Mouse (Mus musculus): Measurements from ENCODE around the gene Slc4a2. TPM values are rescaled to one million over a fixed set of nuclear protein-coding genes. Genes with fewer than 3 reads are reported as not detected.

The Slc4a2 gene
- total RNA-seq (2021) = 10 to 100 TPM; 29.2 to 35.1 TPM

GRCm38 (mm10) chr5:24423129-24424003 is at the start of gene Slc4a2, which contains the start of gene Cdk5:
TSS of gene Slc4a2 (plus strand) at chr5:24423837.
TSS of gene Cdk5 (minus strand) at chr5:24423530.
- peak; percentile 94 to 96 for DNase-seq
- intact Hi-C loops (cut with DNase I) = loop anchor here (2.0 kb wide), 2 partner anchors 27 to 29 kb away; partner anchors contain the start of gene Agap3

GRCm38 (mm10) chr5:24374216-24374615 is 49.4 kb upstream of the Slc4a2 start:
- DNase-seq = no peak

DNA sequence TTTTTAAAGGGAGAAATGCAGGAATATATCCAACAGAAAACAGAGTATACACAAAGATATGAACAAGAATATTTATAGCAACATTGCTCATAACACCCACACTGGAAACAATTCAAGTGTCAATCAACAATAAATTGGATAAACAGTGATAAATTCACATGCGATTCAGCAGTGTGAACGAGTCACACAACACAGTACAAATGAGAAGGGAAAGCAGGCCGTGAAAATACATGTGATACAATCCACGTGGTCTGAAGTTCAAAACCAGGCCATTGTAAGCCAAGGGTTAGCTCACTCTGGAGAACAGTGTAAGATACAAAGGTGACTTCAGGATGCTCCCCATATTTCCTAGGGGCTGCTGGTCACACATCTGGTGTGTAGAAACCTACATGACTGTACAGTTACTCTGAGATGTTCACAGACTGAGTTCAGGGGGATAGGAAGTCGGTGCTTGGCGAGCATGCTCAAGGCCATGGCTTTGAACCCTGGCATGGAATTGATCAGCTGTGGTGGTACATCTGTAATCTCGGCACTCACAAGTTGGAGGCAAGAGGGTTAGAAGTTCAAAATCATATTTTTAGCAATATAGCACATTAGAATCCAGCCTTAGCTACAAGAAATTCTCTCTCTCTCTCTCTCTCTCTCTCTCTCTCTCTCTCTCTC is 48.8 kb upstream of the Slc4a2 start:
- intact Hi-C loops (cut with DNase I) = no loop called here
- no peak for DNase-seq

More at GRCm38 (mm10) chr5:24374216-24374615, 49.4 kb upstream of the Slc4a2 start:
- intact Hi-C loops (cut with DNase I) = no loop called here

DNA sequence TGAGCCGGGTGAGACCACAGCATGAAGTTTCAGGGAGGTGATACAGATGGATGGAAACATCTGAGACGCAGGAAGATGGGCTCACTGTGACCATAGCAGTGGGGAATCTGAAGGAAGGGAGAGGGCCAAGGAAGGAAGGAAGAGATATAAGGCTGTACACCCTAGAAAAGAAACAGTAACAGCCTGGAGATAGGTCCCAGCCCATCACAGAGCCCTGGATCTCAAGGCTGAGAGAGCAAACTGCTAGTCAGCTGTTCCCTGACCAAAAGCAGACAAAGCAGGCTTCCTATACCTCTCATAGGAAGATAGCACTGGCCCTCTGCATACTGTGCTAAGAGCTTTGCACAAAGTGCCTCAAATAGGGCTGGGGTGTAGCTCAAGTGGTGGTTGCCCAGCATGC is 44.9 kb upstream of the Slc4a2 start:
- intact Hi-C loops (cut with DNase I) = no loop called here
- DNase-seq = no peak

- no peak for DNase-seq
- intact Hi-C loops (cut with DNase I) = no loop called here
Observed at GRCm38 (mm10) chr5:24379501-24379900, 44.1 kb upstream of the Slc4a2 start.

DNA sequence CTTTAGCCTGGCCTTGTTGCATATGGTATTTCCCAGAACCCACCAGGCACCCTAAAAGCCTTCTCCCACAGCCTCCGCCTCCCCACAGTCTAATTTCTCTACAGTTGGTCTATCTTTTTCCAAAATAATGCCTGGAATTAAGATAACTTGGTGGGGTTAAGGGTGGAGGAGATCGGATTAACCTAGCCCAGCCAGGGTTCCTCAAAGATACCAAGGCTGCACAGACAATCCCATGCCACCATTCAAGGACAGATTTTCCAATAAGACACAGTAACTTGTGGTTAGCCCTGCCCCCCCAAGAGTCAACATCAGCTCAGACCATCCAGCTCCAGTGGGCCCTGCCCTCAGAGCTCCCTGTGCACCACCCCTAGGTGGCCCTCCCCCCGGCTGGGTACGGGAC is 43.1 kb upstream of the Slc4a2 start:
- DNase-seq = no peak
- intact Hi-C loops (cut with DNase I) = no loop called here

GRCm38 (mm10) chr5:24381486-24381885 is 42.2 kb upstream of the Slc4a2 start:
- intact Hi-C loops (cut with DNase I) = no loop called here
- no peak for DNase-seq

GRCm38 (mm10) chr5:24381988-24382387 is 41.6 kb upstream of the Slc4a2 start:
- DNase-seq = no peak
- intact Hi-C loops (cut with DNase I) = no loop called here

GRCm38 (mm10) chr5:24383026-24383859 is 40.4 kb upstream of the Slc4a2 start:
- peak; percentile 86 to 88 for DNase-seq
- intact Hi-C loops (cut with DNase I) = no loop called here

- DNase-seq = peak; percentile 53 to 56
- intact Hi-C loops (cut with DNase I) = no loop called here
Observed at GRCm38 (mm10) chr5:24384407-24384806, 39.2 kb upstream of the Slc4a2 start.

- DNase-seq = no peak
- intact Hi-C loops (cut with DNase I) = no loop called here
Observed at GRCm38 (mm10) chr5:24385374-24385773, 38.3 kb upstream of the Slc4a2 start.

DNA sequence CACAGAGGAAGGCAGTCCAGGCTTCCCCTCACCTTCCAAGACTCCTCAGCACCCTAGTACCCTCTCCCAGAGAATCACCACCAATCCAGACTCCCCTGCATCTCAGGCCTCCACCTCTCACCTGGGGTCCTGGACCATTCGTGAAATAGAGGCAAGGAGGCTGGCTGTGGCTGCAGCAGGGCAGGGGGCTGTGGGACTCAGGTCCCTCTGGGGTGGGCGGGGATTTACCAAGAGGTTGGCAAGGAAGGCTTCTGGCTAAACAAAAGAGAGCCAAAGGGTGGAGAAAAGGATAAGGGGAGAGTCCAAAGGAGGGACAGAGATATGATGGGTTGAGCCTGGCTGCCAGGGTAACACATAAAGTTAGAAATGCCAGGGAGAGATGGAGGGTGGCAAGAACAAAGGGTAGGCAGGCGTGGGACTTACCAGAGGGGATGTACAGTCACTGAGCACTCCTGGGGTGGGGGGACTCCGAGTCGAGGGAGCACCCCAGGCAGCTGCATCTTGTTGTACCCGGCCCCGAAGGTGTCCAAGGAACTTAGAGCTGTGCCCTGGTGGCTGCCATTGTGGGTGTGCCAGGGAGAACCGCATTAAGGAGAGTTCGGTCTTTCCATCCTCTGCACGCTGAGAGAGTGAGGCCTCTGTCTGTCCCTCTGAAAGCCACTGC is 37.6 kb upstream of the Slc4a2 start:
- no peak for DNase-seq
- intact Hi-C loops (cut with DNase I) = no loop called here

GRCm38 (mm10) chr5:24387264-24388241 is 36.1 kb upstream of the Slc4a2 start:
- intact Hi-C loops (cut with DNase I) = no loop called here
- peak; percentile 72 to 75 for DNase-seq

DNA sequence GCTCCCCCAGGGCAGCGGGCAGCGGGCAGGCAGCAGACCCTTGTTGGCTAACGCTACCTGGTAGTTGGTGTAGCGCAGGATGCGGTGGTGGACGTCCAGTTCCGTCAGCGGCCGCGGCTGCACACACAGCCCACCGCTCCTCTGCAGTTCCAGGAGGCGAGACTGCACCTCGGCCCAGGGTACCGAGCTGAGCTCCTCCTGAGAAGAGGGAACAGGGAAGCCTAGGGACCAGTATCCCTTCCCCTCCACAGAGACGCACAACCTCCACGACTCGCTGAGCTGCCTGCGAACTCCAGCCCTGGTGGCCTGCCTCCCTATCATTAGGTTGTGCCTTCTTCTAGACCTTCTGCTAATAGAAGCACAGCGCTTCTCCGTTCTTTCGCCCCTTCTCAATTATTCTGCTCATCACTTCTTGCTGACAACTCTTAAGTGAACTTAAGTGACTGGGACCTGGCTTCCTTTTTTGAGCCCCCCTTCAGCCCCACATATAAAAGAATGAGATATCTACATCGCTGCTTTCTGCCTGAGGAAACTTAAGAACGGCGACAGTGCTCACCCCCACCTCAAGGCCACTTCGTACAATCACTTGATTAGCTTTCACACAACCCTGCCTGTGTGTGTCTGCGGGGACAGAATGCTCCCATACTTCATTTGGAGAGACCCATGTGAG is 35.3 kb upstream of the Slc4a2 start:
- intact Hi-C loops (cut with DNase I) = no loop called here
- no peak for DNase-seq

- intact Hi-C loops (cut with DNase I) = no loop called here
Observed at GRCm38 (mm10) chr5:24389011-24389657, 34.5 kb upstream of the Slc4a2 start.

GRCm38 (mm10) chr5:24389658-24390020 is 34.0 kb upstream of the Slc4a2 start:
- intact Hi-C loops (cut with DNase I) = no loop called here
- no peak for DNase-seq

More at GRCm38 (mm10) chr5:24389011-24389657, 34.5 kb upstream of the Slc4a2 start:
- no peak for DNase-seq

- DNase-seq = no peak
- intact Hi-C loops (cut with DNase I) = loop anchor here (2.0 kb wide), 1 partner anchor 31 kb away; no protein-coding TSS in a partner anchor
Observed at GRCm38 (mm10) chr5:24391864-24392263, 31.8 kb upstream of the Slc4a2 start, which contains the start of gene Atg9b. TSS of gene Atg9b (minus strand) at chr5:24392143.

GRCm38 (mm10) chr5:24392724-24393123 is 30.9 kb upstream of the Slc4a2 start:
- intact Hi-C loops (cut with DNase I) = loop anchor here (2.0 kb wide), 1 partner anchor 32 kb away; no protein-coding TSS in a partner anchor
- no peak for DNase-seq

Data from heart, postnatal 36 days (tissue).